Mouse (Mus musculus): ENCODE measurements around the gene Hs2st1.

Gene Hs2st1

GRCm38 (mm10) chr3:144446081-144446634 is 123.8 kb downstream of the Hs2st1 start:
- DNase-seq (ENCODE audit: low read depth, low spot score), result no peak

DNA sequence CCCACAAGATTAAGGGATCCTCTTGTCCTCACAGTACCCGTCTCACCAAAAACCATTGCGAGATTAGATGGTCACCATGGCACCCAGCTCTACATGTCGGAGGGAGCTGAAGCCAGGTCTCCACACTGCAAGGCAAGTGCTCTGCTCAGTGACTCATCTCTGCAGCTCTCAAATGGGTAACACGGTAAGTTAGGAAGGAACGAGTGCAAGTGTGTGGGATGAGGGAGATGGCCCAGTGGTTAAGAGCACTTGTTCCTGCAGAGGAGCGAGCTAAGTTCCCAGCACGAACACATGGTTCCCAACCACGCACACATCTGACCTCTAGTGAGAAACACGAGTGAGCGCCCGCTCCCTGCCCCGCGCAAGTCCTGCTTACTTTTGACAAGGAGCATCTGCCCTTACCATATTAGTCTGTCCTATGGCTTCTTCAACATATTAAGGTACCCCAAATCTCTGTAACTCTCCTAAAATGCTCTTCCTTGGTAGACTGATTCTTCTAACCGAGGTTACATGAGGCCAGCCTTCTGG is 132.0 kb downstream of the Hs2st1 start:
- peak; percentile 74 for DNase-seq (ENCODE audit: low read depth, low spot score)

DNA sequence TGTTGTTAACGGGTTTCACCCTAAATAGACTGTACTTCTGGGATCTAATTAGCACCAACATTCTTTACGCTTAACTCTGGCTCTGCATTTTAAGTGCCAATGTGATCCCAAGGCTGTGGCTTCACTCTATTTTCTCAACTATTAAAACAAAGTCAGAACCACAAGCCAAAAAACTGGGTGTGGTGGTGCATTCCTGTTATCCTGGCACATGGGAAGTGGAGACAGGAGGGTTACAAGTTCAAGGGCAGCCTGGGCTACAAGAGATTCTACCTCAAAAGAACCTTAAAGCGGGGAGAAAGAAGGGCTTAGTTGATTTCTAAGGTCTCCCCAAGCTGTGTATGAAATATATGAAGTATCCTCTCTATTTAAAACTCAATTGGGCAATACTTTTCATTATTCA is 133.9 kb downstream of the Hs2st1 start:
- no peak for DNase-seq (ENCODE audit: low read depth, low spot score)

DNA sequence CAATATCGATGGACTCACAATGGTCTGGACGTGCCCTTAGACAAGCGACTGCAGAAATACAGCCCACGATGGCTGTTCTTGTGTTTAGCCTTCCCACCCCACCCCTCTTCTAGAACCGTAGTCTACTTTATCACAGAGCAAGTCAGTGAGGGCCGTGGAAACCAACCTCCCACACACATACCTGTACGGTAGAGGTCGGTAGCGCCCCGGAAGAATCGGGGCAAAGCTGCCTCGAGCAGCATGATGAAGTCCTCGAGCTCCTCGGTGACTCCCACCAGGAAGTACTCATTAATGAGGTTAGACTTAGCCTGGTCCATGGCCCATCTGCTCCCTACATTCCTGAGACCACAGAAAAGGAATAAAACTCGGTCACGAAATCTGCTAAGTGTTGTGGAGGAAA is 134.7 kb downstream of the Hs2st1 start:
- no peak for DNase-seq (ENCODE audit: low read depth, low spot score)

- DNase-seq (ENCODE audit: low read depth, low spot score), result no peak
Observed at GRCm38 (mm10) chr3:144434276-144434675, 135.7 kb downstream of the Hs2st1 start.

- no peak for DNase-seq (ENCODE audit: low read depth, low spot score)
Observed at GRCm38 (mm10) chr3:144433039-144433438, 136.9 kb downstream of the Hs2st1 start.

GRCm38 (mm10) chr3:144432143-144432577 is 137.8 kb downstream of the Hs2st1 start:
- no peak for DNase-seq (ENCODE audit: low read depth, low spot score)

GRCm38 (mm10) chr3:144428514-144429431 is 141.2 kb downstream of the Hs2st1 start:
- DNase-seq (ENCODE audit: low read depth, low spot score), result peak; percentile 28

DNA sequence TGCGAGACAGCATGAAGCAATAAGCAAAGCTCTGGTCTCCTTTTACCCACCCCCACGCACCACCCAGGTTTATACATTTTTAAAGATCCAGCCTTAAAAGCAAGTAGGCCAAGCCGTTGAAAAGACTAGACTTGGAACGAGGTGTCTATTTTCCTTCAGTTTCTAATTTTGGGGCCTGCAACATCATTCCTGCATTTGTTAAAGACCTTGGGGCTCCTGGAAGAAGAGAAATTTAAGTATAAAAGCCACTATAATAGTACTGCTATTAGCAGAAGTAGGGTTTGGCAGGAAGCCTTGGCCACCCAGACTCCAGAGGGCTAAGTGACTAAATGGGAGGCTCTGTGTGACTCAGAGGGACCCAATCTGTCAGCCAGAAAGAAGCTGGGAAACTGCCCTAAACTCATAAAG is 144.9 kb downstream of the Hs2st1 start:
- peak; percentile 91 for DNase-seq (ENCODE audit: low read depth, low spot score)

GRCm38 (mm10) chr3:144421404-144422180 is 148.4 kb downstream of the Hs2st1 start:
- no peak for DNase-seq (ENCODE audit: low read depth, low spot score)

DNA sequence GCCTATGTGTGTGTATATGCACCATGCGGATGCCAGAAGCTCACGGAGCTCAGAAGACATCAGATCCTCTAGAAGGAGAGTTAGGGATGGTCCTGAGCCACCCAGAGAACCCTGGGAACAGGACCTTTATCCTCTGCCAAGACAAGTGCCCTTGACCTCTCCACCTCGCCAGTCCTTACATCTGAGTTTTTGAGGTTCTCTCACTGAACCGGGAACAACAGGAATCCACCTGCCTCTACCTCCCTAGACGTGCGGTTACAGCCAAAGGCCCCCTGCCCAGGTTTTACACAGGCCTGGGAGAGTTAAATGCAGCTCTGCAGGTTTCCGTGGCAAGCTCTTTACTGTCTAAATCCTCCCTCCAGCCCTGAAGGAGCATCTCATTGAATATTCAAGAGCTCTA is 156.2 kb downstream of the Hs2st1 start:
- DNase-seq (ENCODE audit: low read depth, low spot score), result no peak

DNA sequence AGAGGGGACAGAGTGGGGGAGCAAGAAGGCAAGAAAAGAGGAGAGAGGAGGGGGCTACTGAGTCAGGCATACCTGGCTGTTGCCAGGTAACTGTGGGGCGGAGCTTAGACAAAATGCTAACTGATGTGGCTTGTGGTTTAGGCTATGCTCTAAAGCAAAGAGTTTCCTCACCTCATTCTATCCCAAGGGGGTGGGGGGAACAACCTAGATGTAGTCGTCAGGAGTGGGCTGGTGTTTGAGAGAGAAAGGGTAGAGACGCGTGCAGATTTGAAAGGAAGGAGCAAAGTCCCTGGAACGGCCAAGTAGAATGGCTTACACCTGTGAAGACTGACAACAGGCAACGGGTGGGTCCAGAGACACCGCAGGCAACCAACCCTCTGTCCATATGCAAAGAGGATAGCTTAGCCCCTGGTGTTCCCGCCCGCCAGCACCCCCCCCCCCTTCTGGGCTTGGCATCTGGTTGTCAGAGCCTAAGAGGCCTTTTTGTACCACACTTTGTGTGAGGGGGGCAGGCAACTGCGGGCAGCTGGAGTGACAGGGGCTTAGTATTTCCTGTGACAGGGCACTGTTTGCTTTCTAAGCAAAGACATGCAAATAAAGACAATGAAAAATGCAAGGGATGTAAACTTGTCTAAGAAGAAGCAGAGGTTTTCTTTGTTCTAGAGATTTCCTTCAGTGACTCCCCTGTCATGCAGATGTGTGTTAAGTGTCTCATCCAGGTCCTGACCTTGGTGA is 157.3 kb downstream of the Hs2st1 start:
- no peak for DNase-seq (ENCODE audit: low read depth, low spot score)

DNA sequence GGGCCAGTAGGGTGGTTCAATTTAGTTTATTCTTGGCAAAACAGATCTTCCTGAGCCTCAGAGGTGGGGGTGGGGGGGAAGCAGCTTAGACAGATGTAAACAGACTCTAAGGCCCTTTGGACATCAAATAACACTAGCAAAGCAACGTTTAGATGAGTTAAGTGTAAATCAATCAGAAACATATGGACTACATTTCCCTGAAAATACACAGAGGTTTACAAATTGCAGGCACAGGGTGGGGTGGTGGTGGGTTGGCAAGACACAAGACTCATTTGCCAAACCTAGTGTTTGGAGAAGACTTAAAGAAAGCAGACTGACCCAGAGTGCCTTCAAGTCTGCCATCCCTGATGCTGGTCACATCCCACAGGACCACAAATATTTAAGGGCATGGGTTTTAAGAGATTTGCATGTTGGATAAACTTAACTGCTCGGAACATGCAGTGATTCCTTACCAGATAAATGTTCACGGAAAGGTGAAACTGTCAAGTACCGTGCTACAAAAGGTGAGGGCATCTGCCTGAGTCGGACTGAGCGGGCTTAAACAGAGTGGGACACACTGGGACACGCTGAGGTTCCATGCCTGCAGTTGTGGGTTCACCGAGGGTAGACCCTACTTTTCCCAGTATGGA is 158.2 kb downstream of the Hs2st1 start:
- DNase-seq (ENCODE audit: low read depth, low spot score), result no peak

- peak; percentile 51 for DNase-seq (ENCODE audit: low read depth, low spot score)
Observed at GRCm38 (mm10) chr3:144411051-144411542, 158.9 kb downstream of the Hs2st1 start.

DNA sequence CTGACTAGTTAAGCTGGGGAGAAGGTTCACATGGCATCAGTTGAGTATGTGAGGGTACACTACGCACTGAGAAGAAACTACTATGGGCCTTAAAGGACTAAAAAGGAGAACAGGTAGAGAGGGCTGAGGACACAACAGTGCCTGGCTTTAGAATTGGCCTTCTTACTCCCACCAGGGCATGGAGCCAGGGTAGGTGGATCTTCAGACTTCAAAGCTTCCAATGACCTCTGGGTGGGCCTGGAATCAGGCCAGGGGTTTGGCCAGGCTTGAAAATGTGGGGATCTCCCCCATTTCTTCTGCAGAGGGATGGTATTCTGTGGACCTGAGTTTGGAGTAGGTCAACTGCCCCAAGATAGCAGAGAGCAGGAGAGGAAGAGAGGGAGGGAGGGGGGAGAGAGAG is 161.0 kb downstream of the Hs2st1 start:
- DNase-seq (ENCODE audit: low read depth, low spot score), result no peak

DNA sequence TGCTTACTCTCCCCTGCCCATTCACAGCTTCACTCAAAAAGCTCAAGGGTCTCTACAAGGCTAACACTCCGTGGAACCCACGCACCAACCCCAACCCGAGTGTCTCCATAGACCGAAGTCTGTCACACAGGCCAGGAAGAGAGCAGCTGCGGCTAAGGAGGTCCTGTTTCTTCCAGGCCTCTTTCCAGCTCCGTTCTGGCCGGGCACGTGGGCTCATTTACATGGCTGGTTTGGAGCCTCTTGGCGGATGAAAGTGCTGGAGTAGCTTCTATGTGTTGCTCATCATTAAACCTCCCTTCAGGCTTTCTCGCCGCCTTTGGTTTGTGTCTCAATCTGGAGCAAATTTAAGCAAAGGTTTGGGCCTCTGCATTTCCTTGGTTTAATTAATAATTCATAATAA is 164.7 kb downstream of the Hs2st1 start:
- DNase-seq (ENCODE audit: low read depth, low spot score), result no peak

DNA sequence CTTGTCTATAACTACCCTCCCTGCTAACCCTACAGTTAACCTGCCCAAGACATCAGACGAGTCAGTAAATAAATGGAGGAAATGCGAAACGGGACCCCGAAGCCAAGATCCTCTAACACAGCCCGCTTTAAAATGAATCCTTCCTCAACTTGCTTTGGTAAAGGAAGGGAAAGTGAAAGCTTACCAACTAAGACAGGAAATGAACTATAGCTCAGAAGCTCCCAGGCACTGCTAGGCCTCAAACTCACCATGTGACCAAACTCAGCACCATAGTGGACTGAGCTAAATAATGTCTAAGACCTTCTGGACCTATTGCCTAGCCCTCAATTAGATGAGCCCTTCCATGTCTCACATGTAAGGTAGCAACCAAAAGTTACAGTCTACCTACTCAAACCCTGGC is 168.7 kb downstream of the Hs2st1 start:
- DNase-seq (ENCODE audit: low read depth, low spot score), result no peak

GRCm38 (mm10) chr3:144400870-144401269 is 169.1 kb downstream of the Hs2st1 start:
- no peak for DNase-seq (ENCODE audit: low read depth, low spot score)

DNA sequence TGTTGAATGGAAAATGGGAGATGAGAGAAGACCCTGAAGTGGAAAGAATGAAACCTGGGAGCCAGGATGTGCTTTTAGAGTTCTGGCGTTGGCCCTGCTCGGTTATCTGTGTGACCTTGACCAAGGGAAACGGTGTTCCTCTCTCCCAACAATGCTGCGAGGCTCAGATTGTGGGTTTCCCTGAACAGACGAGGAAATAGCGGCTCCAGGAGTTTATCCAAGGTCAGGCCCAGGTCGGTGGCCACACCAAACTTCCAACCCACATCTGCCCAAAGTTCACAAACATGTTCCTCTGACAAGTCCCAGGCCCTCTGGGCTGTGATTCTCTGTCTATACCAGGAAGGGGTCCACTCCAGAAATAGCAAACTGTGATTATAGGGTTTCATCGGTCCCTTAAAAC is 169.6 kb downstream of the Hs2st1 start:
- no peak for DNase-seq (ENCODE audit: low read depth, low spot score)

DNA sequence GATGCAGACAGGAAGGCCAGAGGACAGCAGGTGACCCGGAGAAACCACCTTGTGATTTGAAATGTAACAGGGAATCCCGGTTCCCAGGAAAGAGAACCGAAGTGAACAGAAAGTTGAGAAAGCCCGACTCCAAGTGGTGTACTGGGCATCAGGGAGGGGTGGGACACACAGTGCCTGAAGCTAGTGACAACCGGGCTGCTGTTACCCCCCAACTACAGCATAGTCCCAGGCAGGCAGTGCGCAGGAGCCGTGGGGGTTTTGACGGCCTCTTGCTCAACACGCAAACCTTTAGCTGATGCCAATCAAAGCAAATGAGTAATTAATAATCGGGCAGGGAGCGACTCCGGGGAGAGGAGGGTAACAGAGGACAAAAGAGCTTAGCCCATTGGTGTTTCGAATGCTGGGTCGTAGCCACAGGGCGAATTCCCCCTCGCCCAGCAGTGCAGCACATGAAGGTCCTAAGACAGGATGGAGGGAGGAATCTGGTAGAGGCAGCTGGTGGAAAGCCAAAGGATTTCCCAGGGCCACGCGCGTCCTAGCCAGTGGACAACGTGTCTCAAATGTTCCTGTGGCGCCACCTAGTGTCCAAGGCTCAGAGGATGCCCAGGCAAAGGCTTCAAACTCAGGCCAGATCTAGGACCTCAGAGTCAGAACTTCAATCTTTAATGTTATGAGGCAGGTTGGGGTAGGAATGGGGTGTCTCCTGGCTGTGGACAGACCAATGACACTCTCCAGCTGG is 170.5 kb downstream of the Hs2st1 start:
- DNase-seq (ENCODE audit: low read depth, low spot score), result peak; percentile 89
